ENCODE assay signal across 15 mouse cellular contexts in genomic region chr14:118566809-118567208, GRCm38 (mm10).
DNase-seq lines count a peak whose midpoint lies in the region; ATAC-seq and TF ChIP-seq lines count a peak whose summit lies in the region.
"Had no signal": no experiment of that assay in that cellular context is flagged by ENCODE, and none has a peak within 500 bp of the region (broad histone marks: within the 10 kb centered on the region; RNA-seq: fewer than 3 reads in every experiment).

No protein-coding gene starts in this region.

- H3K4me1 ChIP-seq in lung, embryonic 14.5 days (ENCODE audit: insufficient read depth): no peaks in the 10 kb centered on the region
- peaks cover 19% of the 10 kb centered on the region for H3K4me1 ChIP-seq in forebrain, embryonic 12.5 days
- peaks cover 13% of the 10 kb centered on the region for H3K4me1 ChIP-seq in hindbrain, embryonic 15.5 days (replicated peaks)
- peaks cover 13% of the 10 kb centered on the region for H3K4me1 ChIP-seq in neural tube, embryonic 15.5 days
- H3K4me1 ChIP-seq: heart, embryonic 15.5 days had no signal

- ATAC-seq in lung, embryonic 14.5 days (ENCODE audit: insufficient read depth): no peak
- ATAC-seq in forebrain, embryonic 12.5 days (ENCODE audit: low FRiP score): no peak
- ATAC-seq in hindbrain, embryonic 15.5 days (ENCODE audit: low FRiP score, low read depth): peak; percentile 42; the same call in 1 of the 2 replicates
- no peak for ATAC-seq in neural tube, embryonic 15.5 days (ENCODE audit: low FRiP score)

- H3K36me3 ChIP-seq in lung, embryonic 14.5 days (ENCODE audit: insufficient read depth): no peaks in the 10 kb centered on the region
- no peaks in the 10 kb centered on the region for H3K36me3 ChIP-seq in forebrain, embryonic 12.5 days (replicated peaks)
- no peaks in the 10 kb centered on the region for H3K36me3 ChIP-seq in hindbrain, embryonic 15.5 days
- H3K36me3 ChIP-seq in neural tube, embryonic 15.5 days: no peaks in the 10 kb centered on the region
- H3K36me3 ChIP-seq: heart, embryonic 15.5 days had no signal

- H3K27ac ChIP-seq in lung, embryonic 14.5 days (ENCODE audit: low read depth): peak overlapping the region; percentile 72
- peak overlapping the region; percentile 59; the same call in 1 of the 2 replicates for H3K27ac ChIP-seq in forebrain, embryonic 12.5 days
- peak overlapping the region; percentile 40 for H3K27ac ChIP-seq in hindbrain, embryonic 15.5 days (replicated peaks)
- peak overlapping the region; percentile 4; the same call in 1 of the 2 replicates for H3K27ac ChIP-seq in neural tube, embryonic 15.5 days (replicated peaks)
- H3K27ac ChIP-seq: heart, embryonic 15.5 days had no signal

- H3K27me3 ChIP-seq in lung, embryonic 14.5 days (ENCODE audit: insufficient read depth, low read length): no peaks in the 10 kb centered on the region
- peaks cover 34% of the 10 kb centered on the region; the same call in 1 of the 2 replicates for H3K27me3 ChIP-seq in forebrain, embryonic 12.5 days
- no peaks in the 10 kb centered on the region for H3K27me3 ChIP-seq in hindbrain, embryonic 15.5 days
- H3K27me3 ChIP-seq in neural tube, embryonic 15.5 days (replicated peaks): no peaks in the 10 kb centered on the region
- H3K27me3 ChIP-seq: CH12.LX; heart, embryonic 15.5 days; Patski had no signal

- no peak overlapping the region for H3K9ac ChIP-seq in lung, embryonic 14.5 days
- no peak overlapping the region for H3K9ac ChIP-seq in forebrain, embryonic 12.5 days
- no peak overlapping the region for H3K9ac ChIP-seq in hindbrain, embryonic 15.5 days
- H3K9ac ChIP-seq in neural tube, embryonic 15.5 days (replicated peaks): no peak overlapping the region
- H3K9ac ChIP-seq: heart, embryonic 15.5 days had no signal

- no peak overlapping the region for H3K4me3 ChIP-seq in lung, embryonic 14.5 days (ENCODE audit: low read depth, low read length)
- H3K4me3 ChIP-seq in forebrain, embryonic 12.5 days (replicated peaks): no peak overlapping the region
- H3K4me3 ChIP-seq in hindbrain, embryonic 15.5 days: no peak overlapping the region
- H3K4me3 ChIP-seq in neural tube, embryonic 15.5 days (replicated peaks): no peak overlapping the region
- H3K4me3 ChIP-seq: heart, embryonic 15.5 days had no signal

- DNase-seq in lung, embryonic 14.5 days: no peak
- no peak for DNase-seq in lung, adult 18-20 months
- DNase-seq in right cerebral cortex, postnatal 36 days (ENCODE audit: low spot score in 2 of 2): no peak
- no peak for DNase-seq in left cerebral cortex, postnatal 10 days (ENCODE audit: extremely low spot score in 1 of 2, low spot score in 2 of 2)
- DNase-seq: adrenal gland, adult 2 months; cerebellum, postnatal 25 days; gastrocnemius, postnatal 36 days; kidney, adult 2 months; thymus, postnatal 36 days had no signal

- H3K4me2 ChIP-seq in lung, embryonic 14.5 days: peak overlapping the region; percentile 40
- peak overlapping the region; percentile 21 for H3K4me2 ChIP-seq in forebrain, embryonic 12.5 days
- peak overlapping the region; percentile 35 for H3K4me2 ChIP-seq in hindbrain, embryonic 15.5 days
- peak overlapping the region; percentile 35 for H3K4me2 ChIP-seq in neural tube, embryonic 15.5 days

- intact Hi-C loops in left cerebral cortex, postnatal 10 days (cut with DNase I): no loop called here

- TF ChIP-seq CTCF in lung, embryonic 14.5 days (IDR thresholded peaks at IDR 0.05; ENCODE audit: low read depth): no peak

- 65% methylated on average over 5 of the region's 5 CpGs for WGBS in lung, embryonic 14.5 days
- 72% methylated on average over 5 of the region's 5 CpGs for WGBS in forebrain, embryonic 12.5 days
- 66% methylated on average over 5 of the region's 5 CpGs for WGBS in hindbrain, embryonic 15.5 days
- 65% methylated on average over 5 of the region's 5 CpGs for WGBS in neural tube, embryonic 15.5 days

- no peaks in the 10 kb centered on the region for H3K9me3 ChIP-seq in lung, embryonic 14.5 days (ENCODE audit: low read depth, low read length)
- no peaks in the 10 kb centered on the region for H3K9me3 ChIP-seq in forebrain, embryonic 12.5 days
- no peaks in the 10 kb centered on the region for H3K9me3 ChIP-seq in hindbrain, embryonic 15.5 days
- no peaks in the 10 kb centered on the region for H3K9me3 ChIP-seq in neural tube, embryonic 15.5 days (replicated peaks)
- H3K9me3 ChIP-seq: heart, embryonic 15.5 days had no signal

Comparison
In these comparisons a context has a peak if more than half of its experiments do, and no peak if none do; other contexts are left out.
1. H3K27ac ChIP-seq: peak in every context shown above with its lines; median percentile 72 in lung, embryonic 14.5 days; 59 in forebrain, embryonic 12.5 days; 40 in hindbrain, embryonic 15.5 days; 4 in neural tube, embryonic 15.5 days.